Mouse (Mus musculus) layer of hippocampus, postnatal 25 days (tissue): Measurements from ENCODE around the gene Ndufaf5. TPM values are rescaled to one million over a fixed set of nuclear protein-coding genes. Genes with fewer than 3 reads are reported as not detected.
"Not testable (repeated sequence)": the region's sequence is repeated elsewhere in the genome, so short reads cannot be mapped to it uniquely, and the experiment has no call there.

Experiments used
- DNase-seq, 2 experiments: peaks; one replicate each; pipeline ENCODE4 v3.0.0; 2022; ENCODE audit warnings: mixed read lengths in 2 of 2, low spot score in 1 of 2; ENCODE audit errors: extremely low spot score in 1 of 2
- total RNA-seq, 2 experiments: library from RNA; stranded (reverse); gene quantifications; 2 replicates each; pipeline ENCODE4 v1.2.3; 2021

Gene Ndufaf5
- 10 to 100 TPM; 47.9 to 49.8 TPM for total RNA-seq

DNA sequence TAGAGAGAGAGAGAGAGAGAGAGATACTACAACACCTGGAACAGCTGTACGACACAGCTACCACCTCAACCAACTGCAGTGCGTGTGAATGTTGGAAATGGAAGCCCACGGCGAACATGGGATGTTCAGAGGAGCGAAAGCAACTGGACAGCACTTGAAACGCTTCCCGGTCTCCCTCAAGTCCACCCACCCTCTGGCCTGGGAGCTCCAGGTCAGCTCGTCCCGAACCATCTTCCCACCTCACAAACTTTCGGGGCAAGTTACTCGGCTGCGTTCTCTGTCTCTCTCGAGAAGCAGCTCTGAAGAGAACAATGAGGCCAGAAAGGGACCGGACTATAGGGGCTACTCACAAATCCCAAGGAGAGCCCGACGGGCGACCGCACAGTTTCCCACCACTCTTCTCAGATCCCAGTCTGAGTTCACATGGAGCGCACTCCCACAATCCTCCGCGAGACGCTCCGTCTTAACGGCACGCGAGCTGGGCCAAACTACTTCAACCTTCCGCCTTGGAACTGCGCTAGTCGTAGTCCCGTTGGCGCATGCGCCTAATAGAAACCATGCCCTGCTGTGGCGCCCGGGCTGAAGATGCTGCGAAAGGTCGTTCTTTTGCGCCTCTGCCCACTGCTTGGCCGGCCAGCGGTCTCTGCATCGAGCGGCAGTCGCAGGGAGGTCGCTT lies at the start of gene Ndufaf5, which contains the start of gene Esf1:
TSS of gene Ndufaf5 (plus strand) at position 523 of the 676 bp plus-strand sequence.
TSS of gene Esf1 (minus strand) at position 438 of the 676 bp plus-strand sequence.
- peak; percentile 93 to 97 for DNase-seq

GRCm38 (mm10) chr2:140125516-140125915 lies 44.9 kb upstream of the Ndufaf5 start:
- no peak for DNase-seq

DNA sequence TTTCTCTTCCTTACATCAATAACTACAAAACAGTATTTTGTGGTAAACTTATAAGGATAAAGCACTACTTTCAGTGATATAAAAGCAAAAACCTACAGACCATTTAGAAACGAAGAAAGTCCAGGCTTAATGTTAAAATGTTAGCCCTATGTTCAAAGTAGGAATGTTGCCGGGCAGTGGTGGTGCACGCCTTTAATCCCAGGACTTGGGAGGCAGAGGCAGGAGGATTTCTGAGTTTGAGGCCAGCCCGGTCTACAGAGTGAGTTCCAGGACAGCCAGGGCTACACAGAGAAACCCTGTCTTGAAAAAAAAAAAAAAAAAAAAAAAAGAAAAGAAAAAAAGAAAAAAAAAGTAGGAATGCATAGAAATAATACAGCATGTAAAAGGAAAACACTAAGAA lies 18.7 kb upstream of the Ndufaf5 start, which contains the start of gene Gm17374:
TSS of gene Gm17374 (plus strand) at position 301 of the 400 bp plus-strand sequence.
- DNase-seq: not testable (repeated sequence)

GRCm38 (mm10) chr2:140159186-140159730 lies 11.2 kb upstream of the Ndufaf5 start:
- no peak for DNase-seq

GRCm38 (mm10) chr2:140163351-140163854 lies 7.0 kb upstream of the Ndufaf5 start:
- DNase-seq: no peak

- no peak for DNase-seq
Measured at GRCm38 (mm10) chr2:140169057-140169456, 1.4 kb upstream of the Ndufaf5 start.

- no peak for DNase-seq
Measured at GRCm38 (mm10) chr2:140170803-140171553, 529 bp downstream of the Ndufaf5 start.

DNA sequence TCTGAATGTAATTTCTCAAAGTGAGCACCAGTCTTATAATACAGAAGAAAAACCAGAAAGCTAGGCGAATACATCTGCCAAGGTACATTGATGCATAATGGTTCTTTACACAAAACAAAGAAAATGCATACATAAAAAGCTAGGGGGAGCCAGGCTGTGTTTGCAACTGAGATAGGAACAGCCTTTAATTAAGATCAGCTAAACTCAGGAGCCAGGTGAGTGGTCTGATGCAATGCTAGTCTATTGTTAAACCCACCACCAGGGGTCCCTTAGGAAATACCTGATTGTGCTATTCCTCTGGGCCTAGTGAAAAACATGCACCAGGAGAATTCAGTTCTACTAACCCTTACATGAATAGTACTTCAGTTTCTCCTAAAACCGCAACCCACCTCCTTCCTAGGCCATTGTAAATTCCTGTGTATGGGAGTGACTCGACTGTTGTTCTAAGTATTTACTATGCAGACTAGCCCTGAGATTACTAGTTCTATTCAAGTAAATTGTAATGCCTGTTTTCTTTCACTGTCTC lies 15.3 kb downstream of the Ndufaf5 start:
- DNase-seq: not testable (repeated sequence)

DNA sequence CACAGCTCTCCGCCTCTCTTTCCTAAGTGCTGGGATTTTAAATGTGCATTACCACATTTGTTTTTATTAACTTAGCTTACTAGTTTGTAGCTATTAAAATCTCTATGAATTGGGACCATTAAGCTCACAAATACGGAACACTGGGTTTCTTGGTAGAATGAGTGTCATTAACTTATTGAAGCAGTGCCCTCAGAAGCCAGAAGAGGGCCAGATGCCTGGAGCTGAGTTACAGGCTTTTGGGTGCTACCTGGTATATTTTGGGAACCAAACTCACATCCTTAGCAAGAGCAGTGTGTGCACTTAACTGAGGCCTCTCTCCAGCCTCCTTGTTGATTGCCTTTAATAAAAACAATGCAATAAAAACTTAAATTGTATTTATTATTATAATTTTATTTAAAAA lies 30.3 kb downstream of the Ndufaf5 start:
- DNase-seq: no peak

DNA sequence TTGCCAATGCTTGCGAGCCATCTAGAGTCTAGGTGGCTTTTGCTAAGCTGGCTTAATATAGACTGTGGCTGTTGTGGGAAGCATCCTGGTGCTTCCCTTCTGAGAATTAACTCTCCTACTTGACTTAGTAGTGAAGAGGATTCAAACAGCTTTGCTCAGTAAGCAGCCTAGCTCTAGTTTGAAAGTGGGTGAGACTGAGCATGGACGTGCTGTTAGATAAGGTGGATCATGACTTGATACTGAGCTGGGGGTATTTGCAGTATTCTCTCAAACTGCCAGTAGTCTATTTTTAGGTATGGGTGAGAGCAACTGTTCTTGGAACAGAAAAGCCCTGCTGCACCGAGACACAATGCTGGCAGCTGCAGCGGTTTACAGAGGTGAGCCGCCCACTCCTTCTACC lies 32.1 kb downstream of the Ndufaf5 start:
- DNase-seq: no peak

- DNase-seq: no peak
Measured at GRCm38 (mm10) chr2:140203756-140204155, 33.3 kb downstream of the Ndufaf5 start.

DNA sequence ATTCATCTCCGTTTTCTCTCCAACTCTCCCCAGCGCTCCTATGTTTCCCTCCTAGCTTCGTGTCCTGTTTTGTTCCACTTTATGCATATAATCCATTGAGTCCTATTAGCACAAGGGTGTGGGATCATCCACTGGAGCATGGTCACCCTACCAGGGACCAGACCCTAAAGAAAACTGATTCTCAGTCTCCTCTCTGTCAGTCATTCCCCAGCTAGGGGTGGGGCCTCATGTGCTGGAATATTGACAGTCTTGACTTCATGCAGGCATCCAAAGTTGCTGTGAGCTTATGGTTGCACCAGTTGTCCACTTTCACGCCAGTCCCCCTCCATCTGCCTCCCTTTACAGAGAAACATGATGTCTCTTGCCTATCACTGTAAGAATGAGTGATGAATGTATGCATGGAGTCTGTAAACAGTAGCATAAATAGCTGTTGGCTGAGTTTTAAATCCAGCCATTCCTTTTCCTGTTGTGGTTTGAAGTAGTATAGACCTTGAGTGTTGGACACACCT lies 44.1 kb downstream of the Ndufaf5 start:
- DNase-seq: no peak

GRCm38 (mm10) chr2:140215415-140215814 lies 45.0 kb downstream of the Ndufaf5 start:
- DNase-seq: no peak

- no peak for DNase-seq
Measured at GRCm38 (mm10) chr2:140215965-140216364, 45.5 kb downstream of the Ndufaf5 start.

- DNase-seq: no peak
Measured at GRCm38 (mm10) chr2:140220325-140220724, 49.9 kb downstream of the Ndufaf5 start.

GRCm38 (mm10) chr2:140230295-140230694 lies 59.8 kb downstream of the Ndufaf5 start:
- no peak for DNase-seq

DNA sequence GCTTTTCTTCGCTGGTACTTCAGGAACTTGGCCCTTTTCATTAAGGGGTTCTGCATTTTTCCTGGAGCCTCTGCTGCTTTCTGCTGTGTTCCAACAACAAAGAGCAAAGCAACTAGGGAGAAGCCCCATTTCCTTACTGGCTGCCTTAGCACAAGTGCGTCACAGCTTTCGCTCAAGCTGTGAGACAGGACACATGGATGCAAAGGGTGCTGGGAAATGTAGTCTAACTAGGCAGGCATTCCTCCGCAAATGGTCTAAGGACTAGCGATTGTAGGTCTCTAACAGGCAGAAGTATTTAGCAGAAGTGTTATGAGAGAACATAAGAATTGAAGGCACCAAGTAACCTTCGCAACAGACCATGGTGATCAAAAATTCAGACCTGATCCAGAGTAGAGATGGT lies 66.8 kb downstream of the Ndufaf5 start:
- DNase-seq: no peak

GRCm38 (mm10) chr2:140242398-140242797 lies 71.9 kb downstream of the Ndufaf5 start:
- no peak for DNase-seq

DNA sequence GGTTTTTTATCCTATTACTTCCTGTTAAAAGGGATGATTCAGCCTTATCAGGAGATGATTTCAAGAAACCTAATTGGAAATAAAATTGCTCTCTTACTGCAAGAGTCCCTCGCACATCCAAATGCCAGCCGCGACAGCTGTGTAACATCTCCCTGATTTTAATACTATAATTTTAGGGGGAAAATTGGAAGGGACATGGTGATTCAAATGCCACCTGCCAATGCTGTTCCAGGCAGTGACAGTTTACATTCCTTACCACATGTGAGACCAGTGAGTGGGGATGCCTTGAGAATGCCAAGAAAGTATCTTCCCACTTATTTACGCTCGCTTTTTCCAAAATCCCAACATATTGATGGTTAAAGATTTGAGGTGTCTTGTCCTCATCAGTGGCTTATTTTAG lies 72.7 kb downstream of the Ndufaf5 start:
- no peak for DNase-seq
